ENCODE assay signal across 11 mouse cellular contexts in the genomic region with DNA sequence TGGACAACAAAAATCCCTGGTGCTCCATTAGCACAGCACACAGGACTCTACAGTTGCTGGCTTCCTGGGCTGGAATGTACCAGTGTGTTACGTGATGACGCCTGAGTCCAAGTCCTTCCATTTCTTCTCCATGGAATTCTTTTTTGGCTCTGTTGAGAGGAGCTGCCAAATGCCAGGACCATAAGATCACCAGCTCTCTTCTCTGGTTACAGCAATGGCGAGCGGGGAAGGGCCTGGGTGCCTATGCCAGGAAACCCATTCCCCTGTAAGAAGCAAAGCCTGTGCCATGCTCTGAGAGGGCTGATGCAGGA.
DNase-seq lines count a peak whose midpoint lies in the region; ATAC-seq and TF ChIP-seq lines count a peak whose summit lies in the region.
"Had no signal": no experiment of that assay in that cellular context is flagged by ENCODE, and none has a peak within 500 bp of the region (broad histone marks: within the 10 kb centered on the region; RNA-seq: fewer than 3 reads in every experiment).

No protein-coding gene starts in this region.

- no peak for TF ChIP-seq POLR2A in myocyte (IDR thresholded peaks at IDR 0.05; ENCODE audit: insufficient read length, low read depth)

- intact Hi-C loops in gastrocnemius, adult 2 months (cut with DNase I), result no loop called here
- intact Hi-C loops in gastrocnemius, postnatal 36 days (cut with DNase I), result no loop called here

- 81% methylated on average over 4 of the region's 4 CpGs for WGBS in liver, postnatal 0 days (ENCODE audit: insufficient replicate concordance)
- whole genome bisulfite sequencing in liver, embryonic 12.5 days (ENCODE audit: insufficient replicate concordance), result 79% methylated on average over 4 of the region's 4 CpGs
- WGBS in heart, embryonic 14.5 days, result 40% methylated on average over 4 of the region's 4 CpGs

- no peak overlapping the region for H3ac ChIP-seq in myocyte (ENCODE audit: control insufficient read depth, insufficient read length)

- no peak for ATAC-seq in liver, postnatal 0 days
- ATAC-seq in liver, embryonic 12.5 days, result no peak
- peak; percentile 40; the same call in 1 of the 2 replicates for ATAC-seq in heart, embryonic 14.5 days (ENCODE audit: insufficient number of reproducible peaks, insufficient read depth, low FRiP score, low read depth)
- ATAC-seq: Patski had no signal

- H3K27me3 ChIP-seq in liver, postnatal 0 days (ENCODE audit: insufficient read depth, low read length), result no peaks in the 10 kb centered on the region
- no peaks in the 10 kb centered on the region for H3K27me3 ChIP-seq in liver, embryonic 12.5 days (replicated peaks)
- H3K27me3 ChIP-seq in heart, embryonic 14.5 days (ENCODE audit: control insufficient read depth, insufficient read depth, low read length), result no peaks in the 10 kb centered on the region
- no peaks in the 10 kb centered on the region for H3K27me3 ChIP-seq in myocyte (ENCODE audit: control insufficient read depth, insufficient read depth, insufficient read length)
- H3K27me3 ChIP-seq: Patski had no signal

- 0 out of 2 replicates have a peak, but pooled peaks cover 2% of the 10 kb centered on the region for H3K9me3 ChIP-seq in liver, postnatal 0 days (ENCODE audit: low read length)
- H3K9me3 ChIP-seq in liver, embryonic 12.5 days (replicated peaks), result no peaks in the 10 kb centered on the region; the same call in 1 of the 2 replicates
- peaks cover 7% of the 10 kb centered on the region; the same call in 1 of the 2 replicates for H3K9me3 ChIP-seq in heart, embryonic 14.5 days (ENCODE audit: control insufficient read depth, low read length)

- DNase-seq in gastrocnemius, adult 2 months, result peak; percentile 36
- DNase-seq in gastrocnemius, postnatal 36 days, result no peak
- DNase-seq in liver, postnatal 0 days, result no peak
- no peak for DNase-seq in urinary bladder, postnatal 25 days (ENCODE audit: low spot score)
- DNase-seq in kidney, postnatal 10 days, result no peak
- DNase-seq: adrenal gland, postnatal 14 days; cerebellum, adult 8-10 months had no signal

- no peak for TF ChIP-seq CTCF in gastrocnemius, adult 2 months (IDR thresholded peaks at IDR 0.05)
- TF ChIP-seq CTCF in liver, postnatal 0 days (IDR thresholded peaks at IDR 0.05; ENCODE audit: low read depth), result no peak

- peaks cover 96% of the 10 kb centered on the region for H3K79me2 ChIP-seq in myocyte (ENCODE audit: control insufficient read depth, insufficient read depth)

- H3K27ac ChIP-seq in gastrocnemius, adult 2 months, result peak overlapping the region; percentile 35; the same call in 1 of the 2 replicates
- H3K27ac ChIP-seq in liver, postnatal 0 days (ENCODE audit: low read depth), result peak overlapping the region; percentile 75
- H3K27ac ChIP-seq in liver, embryonic 12.5 days, result no peak overlapping the region
- peak overlapping the region; percentile 44 to 72 for H3K27ac ChIP-seq in heart, embryonic 14.5 days (replicated peaks in 1 of 2; ENCODE audit: control insufficient read depth in 1 of 2, insufficient read depth in 1 of 2, low read depth in 2 of 2, low read length in 2 of 2)

- H3K4me2 ChIP-seq in liver, postnatal 0 days (ENCODE audit: low read depth, low read length), result no peak overlapping the region; the same call in 1 of the 2 replicates
- no peak overlapping the region for H3K4me2 ChIP-seq in liver, embryonic 12.5 days
- H3K4me2 ChIP-seq in heart, embryonic 14.5 days (ENCODE audit: low read length), result no peak overlapping the region
- H3K4me2 ChIP-seq in myocyte (ENCODE audit: low read depth), result peak overlapping the region; percentile 64

- H3K9ac ChIP-seq in liver, postnatal 0 days (replicated peaks), result no peak overlapping the region
- H3K9ac ChIP-seq in liver, embryonic 12.5 days, result no peak overlapping the region
- H3K9ac ChIP-seq in heart, embryonic 14.5 days (ENCODE audit: low read length), result no peak overlapping the region

- H3K4me1 ChIP-seq in liver, postnatal 0 days (ENCODE audit: insufficient read depth), result peaks cover 22% of the 10 kb centered on the region
- no peaks in the 10 kb centered on the region; the same call in 1 of the 2 replicates for H3K4me1 ChIP-seq in liver, embryonic 12.5 days
- H3K4me1 ChIP-seq in heart, embryonic 14.5 days (ENCODE audit: control insufficient read depth in 2 of 2, insufficient read depth in 2 of 2, low read length in 2 of 2), result peaks cover 16 to 20% of the 10 kb centered on the region in 2 experiments

- H3K36me3 ChIP-seq in liver, postnatal 0 days (replicated peaks; ENCODE audit: insufficient read depth, low read length), result no peaks in the 10 kb centered on the region
- H3K36me3 ChIP-seq in liver, embryonic 12.5 days, result peaks cover 20% of the 10 kb centered on the region; the same call in 1 of the 2 replicates
- H3K36me3 ChIP-seq in heart, embryonic 14.5 days (ENCODE audit: control insufficient read depth, insufficient read depth, low read length), result peaks cover 14% of the 10 kb centered on the region
- H3K36me3 ChIP-seq in myocyte (ENCODE audit: control insufficient read depth, insufficient read depth), result peaks cover 20% of the 10 kb centered on the region

- TF ChIP-seq EP300 in liver, postnatal 0 days (IDR thresholded peaks at IDR 0.05; ENCODE audit: low read depth), result no peak

- H3K4me3 ChIP-seq in gastrocnemius, adult 2 months, result no peak overlapping the region
- no peak overlapping the region for H3K4me3 ChIP-seq in liver, postnatal 0 days (ENCODE audit: low read depth, low read length)
- no peak overlapping the region for H3K4me3 ChIP-seq in liver, embryonic 12.5 days
- H3K4me3 ChIP-seq in heart, embryonic 14.5 days (ENCODE audit: control insufficient read depth in 1 of 2, insufficient read depth in 1 of 2, low read depth in 1 of 2, low read length in 2 of 2), result no peak overlapping the region
- H3K4me3 ChIP-seq in myocyte, result no peak overlapping the region

TF ChIP-seq in myocyte, 11 proteins besides CTCF, POLR2A, EP300 and RAD21:
- peak in 1 of 3 experiments; percentile 0 for TF ChIP-seq MYOG (IDR thresholded peaks at IDR 0.05; ENCODE audit: control insufficient read depth in 1 of 3, insufficient read depth in 1 of 3, insufficient read length in 2 of 3, low read depth in 2 of 3)
- TF ChIP-seq TCF3 (IDR thresholded peaks at IDR 0.05; ENCODE audit: insufficient read length, low read depth), result no peak
